Mouse (Mus musculus) small intestine, adult 2 months (tissue): ENCODE data around the gene B4galt2.

Experiments
- CTCF ChIP-seq: fragments of 200-500 bp; IDR thresholded peaks from 2 replicates; pipeline ENCODE4 v1.5.1; 2012; ENCODE audit warnings: low read depth, mild to moderate bottlenecking, control low read depth, inconsistent platforms, low read length, moderate library complexity, mixed read lengths; ENCODE audit not compliant: insufficient replicate concordance, insufficient read length; ENCODE audit errors: extremely low read depth
- POLR2A ChIP-seq: fragments of 200-500 bp; IDR thresholded peaks from 2 replicates; pipeline ENCODE4 v1.6.1; 2012; ENCODE audit warnings: low read depth, mild to moderate bottlenecking, control low read depth, inconsistent platforms, low read length, moderate library complexity

GRCm38 (mm10) chr4:117849063-117849462 is 34.2 kb downstream of the B4galt2 start:
- no peak for TF ChIP-seq CTCF
- TF ChIP-seq POLR2A = no peak
